Mouse (Mus musculus) intestine, postnatal 0 days (tissue): Measurements from ENCODE around the gene Usp24. TPM values are rescaled to one million over a fixed set of nuclear protein-coding genes. Genes with fewer than 3 reads are reported as not detected.

Experiments used
- ATAC-seq: fragments of 200-750 bp; cut with Nextera tagmentation; 2 replicates; pipeline ENCODE4 v1.8.0; 2017; ENCODE audit warnings: mild to moderate bottlenecking, moderate TSS enrichment, moderate library complexity
- H3K27ac ChIP-seq: fragments of 300-500 bp; sonication (generic); 2 replicates; pipeline ENCODE4 v1.5.1; 2014; ENCODE audit warnings: mild to moderate bottlenecking, low read depth, low read length, moderate library complexity
- H3K27me3 ChIP-seq: fragments of 300-500 bp; sonication (generic); replicated peaks from 2 replicates; pipeline ENCODE4 v1.6.1; 2014; ENCODE audit warnings: low read length, mixed read lengths; ENCODE audit not compliant: control insufficient read depth, insufficient read depth
- H3K36me3 ChIP-seq: fragments of 300-500 bp; sonication (generic); 2 replicates; pipeline ENCODE4 v1.6.1; 2014; ENCODE audit warnings: mild to moderate bottlenecking, moderate library complexity; ENCODE audit not compliant: control insufficient read depth, insufficient read depth
- H3K4me1 ChIP-seq: fragments of 300-500 bp; sonication (generic); replicated peaks from 2 replicates; pipeline ENCODE4 v1.6.1; 2014; ENCODE audit warnings: antibody characterized with exemption, low read length, mixed read lengths; ENCODE audit not compliant: control insufficient read depth, insufficient read depth
- H3K4me2 ChIP-seq: fragments of 300-500 bp; sonication (generic); replicated peaks from 2 replicates; pipeline ENCODE4 v1.6.1; 2014; ENCODE audit warnings: low read depth, mild to moderate bottlenecking, moderate library complexity
- H3K4me3 ChIP-seq: fragments of 300-500 bp; sonication (generic); 2 replicates; pipeline ENCODE4 v1.5.1; 2014; ENCODE audit warnings: low read depth, low read length
- H3K9ac ChIP-seq: fragments of 300-500 bp; sonication (generic); 2 replicates; pipeline ENCODE4 v1.6.1; 2014; ENCODE audit warnings: mild to moderate bottlenecking, low read depth, low read length
- H3K9me3 ChIP-seq: fragments of 300-500 bp; sonication (generic); 2 replicates; pipeline ENCODE4 v1.6.1; 2016; ENCODE audit warnings: mixed run types; ENCODE audit not compliant: control insufficient read depth
- CTCF ChIP-seq: sonication (generic); IDR thresholded peaks from 2 replicates; pipeline ENCODE4 v1.5.1; 2016; ENCODE audit warnings: low read depth, mild to moderate bottlenecking, control low read depth, antibody characterized with exemption, moderate library complexity
- WGBS: fragments of 180-500 bp; shearing (Covaris S2); extraction: QIAGEN DNeasy Blood & Tissue Kit; methylation state at CpG from one replicate; pipeline ENCODE4 v1.1.7; 2014; 5-methylcytosine and 5-hydroxymethylcytosine counted together
- polyA plus RNA-seq: library from polyadenylated mRNA; unstranded; fragments of >200 nt; fragmentation: Nextera tagmentation; extraction: Ambion mirVana; gene quantifications from 2 replicates; pipeline ENCODE4 v1.2.1, GENCODE M21; 2015

Usp24 gene
- polyA plus RNA-seq, 1 experiment from 2014 or later = 5.3 TPM

GRCm38 (mm10) chr4:106480545-106480944, 164.5 kb downstream of the Usp24 start:
- peaks cover 2% of the 10 kb centered on the region; the same call in 1 of the 2 replicates for H3K27me3 ChIP-seq
- no peak overlapping the region for H3K27ac ChIP-seq
- no peaks in the 10 kb centered on the region for H3K9me3 ChIP-seq
- no peaks in the 10 kb centered on the region for H3K36me3 ChIP-seq
- H3K4me1 ChIP-seq = no peaks in the 10 kb centered on the region
- 73% methylated on average over 3 of the region's 3 CpGs for WGBS
- no peak for TF ChIP-seq CTCF
- no peak overlapping the region for H3K4me3 ChIP-seq
- ATAC-seq = no peak
- H3K9ac ChIP-seq = no peak overlapping the region
- no peak overlapping the region for H3K4me2 ChIP-seq

GRCm38 (mm10) chr4:106483215-106483727, 167.3 kb downstream of the Usp24 start:
- Histone ChIP-seq H3K9ac (no peak overlapping the region), H3K4me3 (no peak overlapping the region), H3K4me1 (no peaks in the 10 kb centered on the region), H3K36me3 (no peaks in the 10 kb centered on the region), H3K9me3 (no peaks in the 10 kb centered on the region), H3K4me2 (no peak overlapping the region), H3K27me3 (peaks cover 2% of the 10 kb centered on the region; the same call in 1 of the 2 replicates), H3K27ac (no peak overlapping the region)
- no peak for TF ChIP-seq CTCF
- WGBS = 59% methylated on average over 7 of the region's 7 CpGs
- no peak for ATAC-seq

DNA sequence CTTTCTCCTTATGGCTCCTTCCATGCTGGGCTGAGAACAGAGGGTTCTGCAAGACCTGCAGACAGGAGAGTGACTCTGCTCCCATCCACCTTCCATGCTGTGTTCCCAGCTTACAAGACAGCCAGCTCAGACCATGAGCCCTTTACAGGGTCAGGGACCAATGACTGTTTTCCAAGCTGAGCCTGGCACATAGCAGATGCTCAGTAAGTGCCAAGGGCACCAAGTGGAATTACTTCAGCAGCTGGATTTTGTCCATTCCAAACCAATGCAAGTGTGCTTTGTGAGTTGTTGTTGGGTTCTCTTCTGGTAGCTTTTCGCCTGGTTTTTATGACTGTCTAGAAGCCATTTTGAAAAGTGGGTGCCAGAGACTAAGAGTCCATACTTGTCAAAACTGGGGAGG, 167.8 kb downstream of the Usp24 start:
- H3K4me3 ChIP-seq = no peak overlapping the region
- no peaks in the 10 kb centered on the region for H3K4me1 ChIP-seq
- no peak overlapping the region for H3K9ac ChIP-seq
- 0 out of 2 replicates have a peak, but pooled peaks cover 2% of the 10 kb centered on the region for H3K27me3 ChIP-seq
- H3K9me3 ChIP-seq = no peaks in the 10 kb centered on the region
- no peak for TF ChIP-seq CTCF
- no peak overlapping the region for H3K27ac ChIP-seq
- ATAC-seq = no peak
- H3K36me3 ChIP-seq = no peaks in the 10 kb centered on the region
- no peak overlapping the region for H3K4me2 ChIP-seq
- WGBS = 82% methylated on average over 1 of the region's 1 CpGs

GRCm38 (mm10) chr4:106490620-106491019, 174.6 kb downstream of the Usp24 start:
- no peaks in the 10 kb centered on the region for H3K9me3 ChIP-seq
- H3K4me2 ChIP-seq = no peak overlapping the region
- 50% methylated on average over 4 of the region's 4 CpGs for WGBS
- no peak overlapping the region for H3K4me3 ChIP-seq
- ATAC-seq = no peak
- H3K36me3 ChIP-seq = no peaks in the 10 kb centered on the region
- no peaks in the 10 kb centered on the region for H3K4me1 ChIP-seq
- H3K27ac ChIP-seq = no peak overlapping the region
- H3K27me3 ChIP-seq = no peaks in the 10 kb centered on the region
- H3K9ac ChIP-seq = no peak overlapping the region
- TF ChIP-seq CTCF = no peak

Other genes with a start within 250 kb of the Usp24 start
- gene Pcsk9, start 148.1 kb downstream of the Usp24 start, polyA plus RNA-seq = 16.8 and 21.2 TPM in 2 replicates
- not detected in 2 replicates for gene Bsnd, start 176.1 kb downstream of the Usp24 start, polyA plus RNA-seq
- 6.5 and 7.9 TPM in 2 replicates for gene Dhcr24, start 244.8 kb downstream of the Usp24 start, polyA plus RNA-seq